Mouse (Mus musculus): ENCODE results near the gene Gm49336.

- TF ChIP-seq CTCF (IDR thresholded peaks at IDR 0.05; ENCODE audit: low read depth, low read length) (no peak), POLR2A (IDR thresholded peaks at IDR 0.05; ENCODE audit: borderline replicate concordance, low read depth, low read length) (no peak)
Observed at GRCm38 (mm10) chr14:60204993-60205392, 46.3 kb downstream of the Gm49336 start.

Data from bone marrow macrophage, adult 2 months (primary cell).